Mouse (Mus musculus) C2C12 (cell line): ENCODE results near the gene Spns2. TPM values are rescaled to one million over a fixed set of nuclear protein-coding genes. Genes with fewer than 3 reads are reported as not detected.

ENCODE experiments used
- H3K27me3 ChIP-seq: one replicate; pipeline ENCODE4 v1.6.1; 2011; ENCODE audit not compliant: control insufficient read depth, insufficient read depth, insufficient read length
- H3K36me3 ChIP-seq: one replicate; pipeline ENCODE4 v1.6.1; 2011; ENCODE audit not compliant: control insufficient read depth, insufficient read depth
- H3K4me3 ChIP-seq: one replicate; pipeline ENCODE4 v1.5.1; 2011; ENCODE audit warnings: mild to moderate bottlenecking, control low read depth; ENCODE audit not compliant: poor library complexity, insufficient read depth, severe bottlenecking
- H3K79me2 ChIP-seq: one replicate; pipeline ENCODE4 v1.6.1; 2011; ENCODE audit not compliant: control insufficient read depth, insufficient read depth
- H3K79me3 ChIP-seq: one replicate; pipeline ENCODE4 v1.6.1; 2011; ENCODE audit warnings: low read depth, control low read depth
- H3ac ChIP-seq: one replicate; pipeline ENCODE3; 2011; ENCODE audit warnings: low read depth; ENCODE audit not compliant: control insufficient read depth, insufficient read length
- CEBPB ChIP-seq: IDR thresholded peaks from one replicate; pipeline ENCODE4 v1.6.1; 2011; ENCODE audit warnings: low read depth, mild to moderate bottlenecking, control low read depth, moderate library complexity
- CTCF ChIP-seq: IDR thresholded peaks from one replicate; pipeline ENCODE4 v1.5.1; 2011; ENCODE audit not compliant: control insufficient read depth, insufficient read depth, insufficient read length
- FOSL1 ChIP-seq: IDR thresholded peaks from one replicate; pipeline ENCODE4 v1.8.0; 2011; ENCODE audit warnings: mild to moderate bottlenecking, low read length; ENCODE audit not compliant: poor library complexity, insufficient read depth, severe bottlenecking
- MAX ChIP-seq: IDR thresholded peaks from one replicate; pipeline ENCODE4 v1.6.1; 2011; ENCODE audit warnings: mild to moderate bottlenecking, control low read depth
- MYOD1 ChIP-seq: IDR thresholded peaks from one replicate; pipeline ENCODE4 v1.6.1; 2011; ENCODE audit warnings: low read depth; ENCODE audit not compliant: control insufficient read depth, insufficient read length
- MYOG ChIP-seq: IDR thresholded peaks from one replicate; pipeline ENCODE4 v1.6.1; 2011; ENCODE audit not compliant: control insufficient read depth, insufficient read length; ENCODE audit errors: extremely low read depth
- USF1 ChIP-seq: IDR thresholded peaks from one replicate; pipeline ENCODE4 v1.6.1; 2011; ENCODE audit warnings: low read depth, mild to moderate bottlenecking, control low read depth, moderate library complexity
- polyA plus RNA-seq: library from polyadenylated mRNA; unstranded; fragments of >200 nt; fragmentation: generic; extraction: Trizol; gene quantifications from one replicate; pipeline ENCODE4 v1.2.1, GENCODE M21; 2012; ENCODE audit warnings: missing spikeins

Gene Spns2
- polyA plus RNA-seq, 1 experiment: 0.37 TPM

- Histone ChIP-seq H3K79me3 (no peaks in the 10 kb centered on the region), H3ac (no peak overlapping the region), H3K36me3 (no peaks in the 10 kb centered on the region), H3K79me2 (no peaks in the 10 kb centered on the region), H3K27me3 (peaks cover 79% of the 10 kb centered on the region), H3K4me3 (no peak overlapping the region)
- TF ChIP-seq MAX (no peak), CEBPB (no peak), CTCF (no peak), USF1 (no peak), MYOG (no peak), FOSL1 (no peak)
These were observed 76.0 kb downstream of the Spns2 start for GRCm38 (mm10) chr11:72413601-72414190.

GRCm38 (mm10) chr11:72413016-72413415, 76.7 kb downstream of the Spns2 start:
- Histone ChIP-seq H3K27me3 (peaks cover 78% of the 10 kb centered on the region), H3K36me3 (no peaks in the 10 kb centered on the region), H3K4me3 (no peak overlapping the region), H3ac (no peak overlapping the region), H3K79me2 (no peaks in the 10 kb centered on the region), H3K79me3 (no peaks in the 10 kb centered on the region)
- TF ChIP-seq CEBPB (no peak), MYOG (no peak), MAX (no peak), CTCF (no peak), MYOD1 (no peak), USF1 (no peak), FOSL1 (no peak)

GRCm38 (mm10) chr11:72411945-72412344, 77.8 kb downstream of the Spns2 start:
- H3ac ChIP-seq: no peak overlapping the region
- H3K79me3 ChIP-seq: no peaks in the 10 kb centered on the region
- H3K36me3 ChIP-seq: no peaks in the 10 kb centered on the region
- no peak overlapping the region for H3K4me3 ChIP-seq
- no peak for TF ChIP-seq FOSL1
- no peak for TF ChIP-seq MYOG
- TF ChIP-seq USF1: no peak
- TF ChIP-seq MAX: no peak
- no peak for TF ChIP-seq MYOD1
- TF ChIP-seq CTCF: no peak
- no peak for TF ChIP-seq CEBPB
- H3K27me3 ChIP-seq: peaks cover 80% of the 10 kb centered on the region
- H3K79me2 ChIP-seq: no peaks in the 10 kb centered on the region

- H3ac ChIP-seq: peak within 1 kb of the TSS; percentile 68
- no peaks in the 10 kb centered on the region for H3K36me3 ChIP-seq
- H3K4me3 ChIP-seq: no peak within 1 kb of the TSS
- H3K79me3 ChIP-seq: no peaks in the 10 kb centered on the region
- H3K79me2 ChIP-seq: no peaks in the 10 kb centered on the region
- no peak for TF ChIP-seq MYOD1
- no peak for TF ChIP-seq MAX
- no peak for TF ChIP-seq MYOG
- TF ChIP-seq USF1: no peak
- TF ChIP-seq CEBPB: no peak
- no peak for TF ChIP-seq FOSL1
- no peak for TF ChIP-seq CTCF
- peaks cover 85% of the 10 kb centered on the region for H3K27me3 ChIP-seq
These were observed 78.4 kb downstream of the Spns2 start, which contains the start of gene Smtnl2 for GRCm38 (mm10) chr11:72411093-72411921. Gene Smtnl2, minus strand, starts transcription at chr11:72411713.

- Histone ChIP-seq H3K4me3 (no peak overlapping the region), H3K36me3 (no peaks in the 10 kb centered on the region), H3ac (no peak overlapping the region), H3K27me3 (peaks cover 88% of the 10 kb centered on the region), H3K79me3 (no peaks in the 10 kb centered on the region), H3K79me2 (no peaks in the 10 kb centered on the region)
- no peak for TF ChIP-seq USF1
- no peak for TF ChIP-seq CTCF
- TF ChIP-seq FOSL1: no peak
- TF ChIP-seq MYOD1: no peak
- no peak for TF ChIP-seq CEBPB
- TF ChIP-seq MYOG: no peak
- no peak for TF ChIP-seq MAX
These were observed 79.1 kb downstream of the Spns2 start for GRCm38 (mm10) chr11:72410521-72411092.
